Mouse (Mus musculus): ENCODE results near the gene Rnf10. TPM values are rescaled to one million over a fixed set of nuclear protein-coding genes. Genes with fewer than 3 reads are reported as not detected.

Gene Rnf10
- polyA plus RNA-seq, 1 experiment from 2014 or later = 166 TPM

DNA sequence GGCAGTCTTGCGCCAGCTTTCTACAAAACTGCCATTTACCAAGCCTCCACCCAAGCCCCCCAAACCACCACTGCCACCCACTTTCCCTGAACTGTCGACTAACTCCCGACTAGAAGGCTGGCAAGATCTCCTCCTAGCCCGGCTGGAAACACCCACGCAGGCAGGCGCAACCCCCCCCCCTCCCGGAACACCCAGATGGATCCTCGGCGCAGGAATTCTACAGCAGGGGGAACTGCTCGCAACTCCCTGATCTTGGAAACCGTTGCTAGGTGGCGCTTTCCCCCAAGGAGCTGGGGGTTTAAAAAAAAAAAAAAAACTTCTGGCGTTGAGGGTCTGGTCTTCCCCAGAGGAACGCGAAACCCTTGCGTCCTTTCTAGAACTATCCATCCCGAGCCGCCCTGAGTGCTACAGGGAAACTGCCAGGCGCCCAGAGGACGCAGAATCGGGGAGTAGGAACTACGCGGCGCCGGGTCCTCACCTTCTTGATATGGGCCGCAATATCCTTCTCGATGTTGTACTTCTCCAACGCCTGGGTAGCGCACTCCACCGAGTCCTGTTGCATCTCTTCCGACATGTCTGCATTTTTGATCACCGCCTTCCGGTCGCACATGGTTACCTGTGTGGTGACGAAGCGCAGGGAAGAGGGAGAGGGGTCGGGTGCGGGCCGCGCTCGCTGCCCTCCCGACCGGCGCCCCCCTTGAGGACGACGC lies 27.5 kb upstream of the Rnf10 start:
- ATAC-seq = peak; percentile 31; the same call in 1 of the 2 replicates
- peaks cover 57% of the 10 kb centered on the region for H3K4me1 ChIP-seq
- 2% methylated on average over 46 of the region's 46 CpGs for whole genome bisulfite sequencing (ENCODE audit: insufficient replicate concordance)

DNA sequence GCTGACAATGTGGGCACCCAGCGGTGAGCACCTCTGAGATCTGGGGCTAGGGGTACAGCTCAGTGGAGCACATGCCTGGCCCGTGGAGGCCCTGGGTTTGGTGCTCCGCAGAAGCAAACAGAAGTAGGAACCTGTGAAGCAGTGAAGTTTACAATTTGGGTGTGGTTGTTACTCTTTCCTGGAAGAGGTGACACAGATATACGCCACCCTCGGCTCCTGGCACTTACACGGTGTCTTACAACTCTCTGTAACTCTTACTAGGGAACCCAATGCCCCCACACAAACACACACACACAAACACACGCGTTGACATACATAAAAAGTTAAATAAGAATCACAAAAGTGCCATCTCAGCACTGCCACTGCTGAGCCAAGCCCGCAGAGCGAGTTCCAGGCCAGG lies 23.6 kb upstream of the Rnf10 start:
- H3K27ac ChIP-seq = peak overlapping the region; percentile 80
- peaks cover 78% of the 10 kb centered on the region for H3K36me3 ChIP-seq
- H3K9ac ChIP-seq = peak overlapping the region; percentile 51
- H3K4me3 ChIP-seq = peak overlapping the region; percentile 8; the same call in 1 of the 2 replicates
- H3K27me3 ChIP-seq (replicated peaks) = no peaks in the 10 kb centered on the region
- no peak for ATAC-seq
- H3K9me3 ChIP-seq (replicated peaks) = no peaks in the 10 kb centered on the region
- peak overlapping the region; percentile 43 for H3K4me2 ChIP-seq
- H3K4me1 ChIP-seq = peaks cover 50% of the 10 kb centered on the region
- 54% methylated on average over 10 of the region's 10 CpGs for WGBS (ENCODE audit: insufficient replicate concordance)

More for the DNA sequence above, 27.5 kb upstream of the Rnf10 start:
- Histone ChIP-seq H3K36me3 (peaks cover 44% of the 10 kb centered on the region), H3K4me2 (peak overlapping the region; percentile 95), H3K27ac (peak overlapping the region; percentile 95), H3K9me3 (replicated peaks) (no peaks in the 10 kb centered on the region), H3K9ac (peak overlapping the region; percentile 97), H3K4me3 (peak overlapping the region; percentile 89), H3K27me3 (replicated peaks) (no peaks in the 10 kb centered on the region)

DNA sequence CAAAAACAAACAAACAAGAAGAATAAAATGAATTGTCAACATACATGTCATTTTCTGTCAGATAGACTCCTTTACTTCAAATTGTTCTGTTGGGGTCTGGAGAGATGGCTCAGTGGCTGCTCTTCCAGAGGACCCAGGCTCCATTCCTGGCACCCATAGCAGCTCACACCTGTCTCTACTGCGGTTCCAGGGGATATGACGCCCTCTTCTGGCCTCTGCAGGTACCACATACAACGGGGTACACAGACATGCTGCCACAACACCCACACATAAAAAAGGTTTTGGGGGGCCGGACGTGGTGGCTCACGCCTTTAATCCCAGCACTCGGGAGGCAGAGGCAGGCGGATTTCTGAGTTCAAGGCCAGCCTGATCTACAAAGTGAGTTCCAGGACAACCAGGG lies 21.5 kb upstream of the Rnf10 start:
- WGBS (ENCODE audit: insufficient replicate concordance) = 85% methylated on average over 8 of the region's 8 CpGs
- ATAC-seq = no peak
- peaks cover 94% of the 10 kb centered on the region for H3K36me3 ChIP-seq

DNA sequence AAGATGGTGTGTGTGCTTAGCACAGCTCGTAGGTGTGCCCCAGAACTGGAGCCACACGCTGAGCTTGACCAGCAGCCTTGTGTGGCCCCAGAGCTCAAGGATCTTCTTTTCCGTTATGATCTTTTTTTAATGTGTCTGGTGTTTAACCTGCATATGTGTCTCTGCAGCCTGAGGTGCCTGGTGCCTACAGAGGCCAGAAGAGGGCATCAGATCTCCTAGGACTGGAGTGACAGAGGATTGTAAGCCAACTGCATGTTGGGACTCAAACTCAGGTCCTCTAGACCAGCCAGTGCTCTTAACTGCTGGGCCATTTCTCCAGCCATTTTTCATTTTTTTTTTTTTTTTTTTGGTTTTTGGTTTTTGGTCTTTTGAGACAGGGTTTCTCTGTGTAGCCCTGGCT lies 12.0 kb upstream of the Rnf10 start:
- Histone ChIP-seq H3K27ac (no peak overlapping the region), H3K4me2 (no peak overlapping the region), H3K9ac (no peak overlapping the region), H3K36me3 (peaks cover 62% of the 10 kb centered on the region), H3K4me3 (no peak overlapping the region), H3K9me3 (replicated peaks) (no peaks in the 10 kb centered on the region), H3K4me1 (peaks cover 37% of the 10 kb centered on the region), H3K27me3 (replicated peaks) (no peaks in the 10 kb centered on the region)
- 89% methylated on average over 3 of the region's 3 CpGs for WGBS (ENCODE audit: insufficient replicate concordance)
- ATAC-seq = peak; percentile 47; the same call in 1 of the 2 replicates

More for the DNA sequence above, 21.5 kb upstream of the Rnf10 start:
- Histone ChIP-seq H3K9ac (no peak overlapping the region), H3K27me3 (replicated peaks) (no peaks in the 10 kb centered on the region), H3K4me3 (no peak overlapping the region), H3K27ac (no peak overlapping the region), H3K9me3 (replicated peaks) (no peaks in the 10 kb centered on the region), H3K4me2 (no peak overlapping the region), H3K4me1 (peaks cover 40% of the 10 kb centered on the region)

DNA sequence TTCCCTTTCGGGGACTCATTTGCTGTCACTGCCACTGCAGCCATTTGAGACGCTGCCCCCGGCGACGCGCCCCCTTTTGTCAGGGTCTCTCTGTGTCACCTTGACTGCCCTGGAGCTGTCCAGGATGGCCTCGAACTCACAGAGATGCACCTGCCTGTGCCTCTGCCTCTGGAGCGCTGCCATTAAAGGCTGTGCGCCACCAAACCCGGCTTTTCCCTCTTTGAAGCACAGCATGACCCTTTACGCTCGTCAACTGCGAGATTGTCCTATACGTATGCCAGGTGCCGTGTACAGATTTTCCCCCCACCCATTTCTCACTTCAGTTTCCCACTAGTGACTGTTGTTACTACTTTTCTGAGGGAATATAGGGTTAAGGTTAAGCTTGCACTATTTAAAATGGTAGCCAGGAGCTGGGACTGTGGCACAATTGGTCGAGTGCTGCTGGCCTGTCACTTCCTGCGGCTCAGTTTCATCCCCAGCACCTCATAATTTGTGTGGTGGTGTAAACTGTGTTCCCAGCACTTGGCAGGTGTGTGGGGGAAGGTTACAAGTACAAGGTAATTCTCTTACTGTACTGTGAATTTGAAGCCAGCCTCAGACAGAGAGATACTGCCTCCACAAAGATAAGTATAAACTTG lies 7.5 kb upstream of the Rnf10 start:
- 4% methylated on average over 17 of the region's 17 CpGs for WGBS (ENCODE audit: insufficient replicate concordance)
- ATAC-seq = peak; percentile 38
- Histone ChIP-seq H3K27ac (peak overlapping the region; percentile 66), H3K36me3 (peaks cover 25% of the 10 kb centered on the region), H3K27me3 (replicated peaks) (no peaks in the 10 kb centered on the region), H3K4me2 (peak overlapping the region; percentile 95), H3K9ac (peak overlapping the region; percentile 90), H3K4me3 (peak overlapping the region; percentile 79), H3K4me1 (peaks cover 56% of the 10 kb centered on the region), H3K9me3 (replicated peaks) (no peaks in the 10 kb centered on the region; the same call in 1 of the 2 replicates)

DNA sequence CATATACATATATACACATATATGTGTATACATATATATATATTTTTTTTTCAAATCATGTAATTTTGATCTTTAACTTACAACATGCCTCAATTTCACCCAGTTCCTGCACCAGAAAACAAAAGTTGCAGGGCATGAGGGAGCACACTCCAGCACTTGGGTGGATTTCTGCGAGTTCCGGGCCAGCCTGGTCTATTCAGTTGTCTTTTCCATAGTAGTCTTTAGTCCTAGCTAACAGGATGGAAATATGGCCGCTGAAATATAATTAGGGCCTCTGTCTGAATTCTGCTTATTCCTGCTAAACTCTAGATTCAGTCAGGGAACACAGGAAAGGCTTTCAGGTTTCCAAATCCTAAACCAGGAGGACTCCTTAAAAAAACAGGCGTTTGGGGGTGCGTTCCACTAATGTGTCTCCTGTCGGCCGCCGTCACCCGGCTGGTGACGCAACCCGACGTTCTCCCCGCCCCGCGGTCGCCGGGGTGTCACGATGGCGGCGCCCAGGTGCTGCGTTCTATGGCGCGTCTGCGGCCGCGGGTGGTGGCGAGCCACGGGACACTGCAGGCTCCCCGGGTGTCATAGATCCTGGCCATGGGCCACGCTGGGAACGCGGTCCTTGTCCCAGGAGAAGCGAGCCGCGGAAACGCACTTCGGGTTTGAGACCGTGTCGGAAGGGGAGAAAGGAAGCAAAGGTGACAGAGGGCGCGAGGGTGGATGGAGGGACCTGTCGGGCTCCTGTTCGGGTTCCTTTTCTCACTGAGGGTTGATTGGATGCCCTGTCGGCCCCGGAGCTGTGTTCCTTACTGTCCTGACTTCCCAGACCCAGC lies 6.7 kb upstream of the Rnf10 start, which contains the start of gene Coq5:
TSS of gene Coq5 (plus strand) at position 441 of the 824 bp plus-strand sequence.
- ATAC-seq = peak; percentile 78
- H3K9me3 ChIP-seq (replicated peaks) = no peaks in the 10 kb centered on the region; the same call in 1 of the 2 replicates

DNA sequence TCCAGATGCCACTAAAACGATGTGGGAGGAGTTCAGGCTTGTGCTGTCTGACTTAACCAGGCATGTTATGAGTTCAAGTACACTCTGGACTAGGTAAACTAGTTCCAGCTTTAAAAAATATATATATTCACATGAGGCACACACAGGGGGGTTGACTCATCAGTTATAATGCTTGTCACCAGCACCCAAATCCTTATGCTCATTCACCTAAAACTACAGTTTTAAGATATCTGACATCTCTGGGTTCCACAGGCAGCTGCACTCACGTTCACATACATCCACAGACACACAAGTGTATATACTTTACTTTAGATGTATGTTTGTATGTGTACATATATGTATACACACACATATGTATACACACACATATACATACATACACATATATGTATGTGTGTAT lies 6.1 kb upstream of the Rnf10 start:
- 63% methylated on average over 2 of the region's 2 CpGs for WGBS (ENCODE audit: insufficient replicate concordance)
- H3K9ac ChIP-seq = no peak overlapping the region
- ATAC-seq = no peak

More for the DNA sequence above, 6.7 kb upstream of the Rnf10 start, which contains the start of gene Coq5:
- Histone ChIP-seq H3K27ac (peak within 1 kb of the TSS; percentile 66), H3K9ac (peak within 1 kb of the TSS; percentile 90), H3K36me3 (peaks cover 18% of the 10 kb centered on the region), H3K4me3 (peak within 1 kb of the TSS; percentile 79), H3K27me3 (replicated peaks) (no peaks in the 10 kb centered on the region), H3K4me1 (peaks cover 62% of the 10 kb centered on the region), H3K4me2 (peak within 1 kb of the TSS; percentile 95)
- WGBS (ENCODE audit: insufficient replicate concordance) = 4% methylated on average over 45 of the region's 45 CpGs

DNA sequence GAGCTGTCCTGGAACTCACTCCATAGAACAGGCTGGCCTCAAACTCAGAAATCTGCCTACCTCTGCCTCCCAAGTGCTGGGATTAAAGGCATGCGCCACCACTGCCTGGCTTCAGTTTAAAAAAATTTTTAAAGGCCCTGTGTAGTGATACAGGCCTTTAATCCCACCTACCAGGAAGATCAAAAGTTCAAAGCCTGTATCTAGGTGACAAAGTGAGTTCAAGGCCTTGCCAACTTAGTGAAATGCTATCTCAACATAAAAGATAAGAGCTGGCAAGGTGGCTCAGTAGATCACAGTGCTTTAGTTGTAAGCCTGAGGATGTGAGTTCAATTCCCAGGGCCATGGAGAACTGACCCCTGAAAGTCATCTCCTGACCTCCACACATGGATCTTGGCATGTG lies 5.4 kb upstream of the Rnf10 start:
- no peak overlapping the region for H3K27ac ChIP-seq

More for the DNA sequence above, 6.1 kb upstream of the Rnf10 start:
- Histone ChIP-seq H3K9me3 (replicated peaks) (no peaks in the 10 kb centered on the region; the same call in 1 of the 2 replicates), H3K27ac (no peak overlapping the region), H3K36me3 (peaks cover 12% of the 10 kb centered on the region), H3K4me1 (peaks cover 67% of the 10 kb centered on the region), H3K27me3 (replicated peaks) (no peaks in the 10 kb centered on the region), H3K4me2 (no peak overlapping the region), H3K4me3 (no peak overlapping the region)

DNA sequence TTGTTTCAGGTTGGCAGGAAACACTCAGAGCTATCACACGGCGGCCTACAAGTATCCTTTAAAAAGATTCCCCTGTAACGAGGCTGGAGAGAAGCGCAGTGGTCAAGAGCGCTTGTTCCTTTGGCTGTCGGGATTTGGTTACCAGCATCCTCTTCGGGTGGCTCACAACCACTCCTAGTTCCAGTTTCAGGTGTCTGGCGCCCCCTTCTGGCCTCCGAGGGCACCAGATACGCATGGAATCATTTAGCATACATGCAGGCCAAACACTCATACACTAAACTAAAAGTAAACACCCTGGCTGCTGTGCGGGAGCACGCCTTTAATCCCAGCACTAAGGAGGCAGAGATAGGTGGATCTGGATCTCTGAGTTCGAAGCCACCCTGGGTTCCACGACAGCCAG lies 3.3 kb upstream of the Rnf10 start:
- 50% methylated on average over 14 of the region's 14 CpGs for WGBS (ENCODE audit: insufficient replicate concordance)
- Histone ChIP-seq H3K4me3 (no peak overlapping the region), H3K9me3 (replicated peaks) (no peaks in the 10 kb centered on the region; the same call in 1 of the 2 replicates), H3K4me2 (no peak overlapping the region), H3K36me3 (peaks cover under 1% of the 10 kb centered on the region), H3K9ac (no peak overlapping the region), H3K27me3 (replicated peaks) (no peaks in the 10 kb centered on the region), H3K4me1 (peaks cover 58% of the 10 kb centered on the region), H3K27ac (no peak overlapping the region)
- ATAC-seq = no peak

More for the DNA sequence above, 5.4 kb upstream of the Rnf10 start:
- Histone ChIP-seq H3K4me2 (no peak overlapping the region), H3K9ac (no peak overlapping the region), H3K27me3 (replicated peaks) (no peaks in the 10 kb centered on the region), H3K36me3 (peaks cover 5% of the 10 kb centered on the region; the same call in 1 of the 2 replicates), H3K4me3 (no peak overlapping the region), H3K9me3 (replicated peaks) (no peaks in the 10 kb centered on the region; the same call in 1 of the 2 replicates), H3K4me1 (peaks cover 67% of the 10 kb centered on the region)
- 76% methylated on average over 1 of the region's 1 CpGs for WGBS (ENCODE audit: insufficient replicate concordance)
- no peak for ATAC-seq

DNA sequence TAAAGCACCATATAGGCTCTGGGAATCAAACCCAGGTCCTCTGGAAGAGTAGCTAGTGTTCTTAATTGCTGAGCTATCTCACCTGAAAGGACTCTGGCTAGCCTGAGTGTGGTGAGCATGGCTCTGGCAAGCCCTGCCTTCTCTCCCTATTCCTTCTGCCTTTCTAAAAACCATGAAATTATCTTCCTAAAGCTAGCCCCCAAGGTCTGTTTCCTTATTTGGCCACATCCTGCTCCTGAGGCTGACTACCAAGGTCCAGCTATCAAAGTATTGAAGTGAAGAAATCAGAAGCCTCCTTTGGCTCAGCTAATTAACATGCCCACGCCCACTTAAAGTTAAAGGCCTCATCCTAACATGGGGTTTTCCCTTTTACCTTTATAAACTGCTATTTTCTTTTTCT lies 2.1 kb upstream of the Rnf10 start:
- Histone ChIP-seq H3K27ac (0 out of 2 replicates have a peak overlapping the region, but pooled peaks have one; percentile 16), H3K4me1 (peaks cover 60% of the 10 kb centered on the region), H3K27me3 (replicated peaks) (no peaks in the 10 kb centered on the region), H3K36me3 (peaks cover 12% of the 10 kb centered on the region), H3K4me3 (no peak overlapping the region), H3K9me3 (replicated peaks) (no peaks in the 10 kb centered on the region; the same call in 1 of the 2 replicates), H3K9ac (no peak overlapping the region), H3K4me2 (no peak overlapping the region)
- 58% methylated on average over 1 of the region's 1 CpGs for WGBS (ENCODE audit: insufficient replicate concordance)
- ATAC-seq = no peak

DNA sequence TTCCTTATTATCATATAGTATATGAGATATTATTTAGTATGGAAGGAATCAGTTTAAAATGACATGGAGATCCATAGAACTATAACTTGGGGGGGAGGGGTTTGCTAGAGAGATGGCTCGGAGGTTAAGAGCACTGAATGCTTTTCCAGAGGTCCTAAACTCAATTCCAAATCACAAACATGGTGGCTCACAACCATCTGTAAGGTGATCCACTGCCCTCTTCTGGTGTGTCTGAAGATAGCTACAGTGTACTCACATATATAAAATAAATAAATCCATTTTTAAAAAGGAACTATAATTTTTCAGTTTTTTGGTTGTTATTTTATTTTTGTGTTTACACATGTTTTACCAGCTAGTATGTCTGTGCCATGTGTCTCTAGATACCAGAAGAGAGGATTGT lies 1.7 kb upstream of the Rnf10 start:
- no peak for ATAC-seq
- Histone ChIP-seq H3K27me3 (replicated peaks) (no peaks in the 10 kb centered on the region), H3K9me3 (replicated peaks) (no peaks in the 10 kb centered on the region; the same call in 1 of the 2 replicates), H3K4me2 (no peak overlapping the region), H3K27ac (peak overlapping the region; percentile 16; the same call in 1 of the 2 replicates), H3K4me1 (peaks cover 63% of the 10 kb centered on the region), H3K9ac (no peak overlapping the region), H3K36me3 (peaks cover 17% of the 10 kb centered on the region), H3K4me3 (no peak overlapping the region)
- WGBS (ENCODE audit: insufficient replicate concordance) = 63% methylated on average over 1 of the region's 1 CpGs
